Mouse (Mus musculus) embryonic facial prominence, embryonic 11.5 days (tissue): ENCODE results near the gene Selenbp2. TPM values are rescaled to one million over a fixed set of nuclear protein-coding genes. Genes with fewer than 3 reads are reported as not detected.
"Not testable (repeated sequence)": the region's sequence is repeated elsewhere in the genome, so short reads cannot be mapped to it uniquely, and the experiment has no call there.

Experiments used
- ATAC-seq: fragments of 200-750 bp; cut with Nextera tagmentation; replicated peaks from 2 replicates; pipeline ENCODE4 v1.8.0; 2017; ENCODE audit warnings: low read depth; ENCODE audit not compliant: insufficient number of reproducible peaks, low FRiP score, low TSS enrichment
- DNase-seq: peaks from one replicate; pipeline ENCODE4 v3.0.0-alpha.2; 2015; ENCODE audit warnings: low spot score
- H3K27ac ChIP-seq: fragments of 300-500 bp; sonication (generic); replicated peaks from 2 replicates; pipeline ENCODE4 v1.5.1; 2014; ENCODE audit warnings: mild to moderate bottlenecking, low read depth, low read length, control low read depth
- H3K27me3 ChIP-seq: fragments of 300-500 bp; sonication (generic); 2 replicates; pipeline ENCODE4 v1.6.1; 2014; ENCODE audit warnings: mild to moderate bottlenecking, low read length, moderate library complexity, mixed read lengths; ENCODE audit not compliant: control insufficient read depth, insufficient read depth
- H3K36me3 ChIP-seq: fragments of 300-500 bp; sonication (generic); replicated peaks from 2 replicates; pipeline ENCODE4 v1.6.1; 2014; ENCODE audit warnings: low read depth, mild to moderate bottlenecking, low read length, moderate library complexity, mixed read lengths; ENCODE audit not compliant: control insufficient read depth, insufficient read depth
- H3K4me1 ChIP-seq: fragments of 300-500 bp; sonication (generic); 2 replicates; pipeline ENCODE4 v1.6.1; 2014; ENCODE audit warnings: low read length, mixed read lengths; ENCODE audit not compliant: control insufficient read depth, insufficient read depth
- H3K4me2 ChIP-seq: fragments of 300-500 bp; sonication (generic); 2 replicates; pipeline ENCODE4 v1.6.1; 2014; ENCODE audit warnings: low read depth, mild to moderate bottlenecking, control low read depth, low read length, moderate library complexity
- H3K4me3 ChIP-seq: fragments of 300-500 bp; sonication (generic); 2 replicates; pipeline ENCODE4 v1.5.1; 2014; ENCODE audit warnings: low read depth, low read length, control low read depth
- H3K9ac ChIP-seq: fragments of 300-500 bp; sonication (generic); replicated peaks from 2 replicates; pipeline ENCODE4 v1.6.1; 2014; ENCODE audit warnings: mild to moderate bottlenecking, control low read depth, low read length
- H3K9me3 ChIP-seq: fragments of 300-500 bp; sonication (generic); replicated peaks from 2 replicates; pipeline ENCODE4 v1.6.1; 2016; ENCODE audit warnings: mild to moderate bottlenecking, low read length, inconsistent platforms, mixed read lengths; ENCODE audit not compliant: control insufficient read depth
- WGBS: fragments of 180-500 bp; shearing (Covaris S2); extraction: QIAGEN DNeasy Blood & Tissue Kit; methylation state at CpG from one replicate; pipeline ENCODE4 v1.1.7; 2014; 5-methylcytosine and 5-hydroxymethylcytosine counted together
- polyA plus RNA-seq: library from polyadenylated mRNA; unstranded; fragments of >200 nt; fragmentation: Nextera tagmentation; extraction: Ambion mirVana; gene quantifications from 2 replicates; pipeline ENCODE4 v1.2.1, GENCODE M21; 2014

Gene Selenbp2
- not detected in 2 replicates for polyA plus RNA-seq

DNA sequence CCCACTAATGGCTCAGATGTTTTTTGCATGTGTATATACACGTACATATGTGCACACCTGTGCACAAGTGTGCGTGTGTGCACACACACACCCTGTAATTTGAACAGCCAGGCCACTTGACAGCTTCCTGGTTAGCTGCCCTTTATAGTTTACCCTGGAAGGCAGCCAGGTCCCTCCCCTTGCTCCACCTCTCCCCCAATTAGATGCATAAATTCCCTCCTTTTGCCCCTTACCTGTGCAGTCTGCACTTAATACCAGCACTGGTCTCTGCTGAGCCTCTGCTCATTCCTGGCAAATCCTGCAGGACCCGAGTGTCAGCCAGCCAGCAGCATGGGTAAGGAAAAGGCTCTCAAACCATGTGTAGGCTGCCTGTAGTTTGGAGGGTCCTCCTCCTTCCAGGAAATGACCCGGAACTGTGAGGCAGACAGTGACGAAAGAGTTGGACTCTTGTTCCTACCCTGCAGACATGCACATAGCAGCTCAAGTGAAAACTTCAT, at the start of gene Selenbp2:
Selenbp2 (plus strand) TSS at position 228 of the 497 bp plus-strand sequence.
- 60% methylated on average over 5 of the region's 5 CpGs for WGBS

DNA sequence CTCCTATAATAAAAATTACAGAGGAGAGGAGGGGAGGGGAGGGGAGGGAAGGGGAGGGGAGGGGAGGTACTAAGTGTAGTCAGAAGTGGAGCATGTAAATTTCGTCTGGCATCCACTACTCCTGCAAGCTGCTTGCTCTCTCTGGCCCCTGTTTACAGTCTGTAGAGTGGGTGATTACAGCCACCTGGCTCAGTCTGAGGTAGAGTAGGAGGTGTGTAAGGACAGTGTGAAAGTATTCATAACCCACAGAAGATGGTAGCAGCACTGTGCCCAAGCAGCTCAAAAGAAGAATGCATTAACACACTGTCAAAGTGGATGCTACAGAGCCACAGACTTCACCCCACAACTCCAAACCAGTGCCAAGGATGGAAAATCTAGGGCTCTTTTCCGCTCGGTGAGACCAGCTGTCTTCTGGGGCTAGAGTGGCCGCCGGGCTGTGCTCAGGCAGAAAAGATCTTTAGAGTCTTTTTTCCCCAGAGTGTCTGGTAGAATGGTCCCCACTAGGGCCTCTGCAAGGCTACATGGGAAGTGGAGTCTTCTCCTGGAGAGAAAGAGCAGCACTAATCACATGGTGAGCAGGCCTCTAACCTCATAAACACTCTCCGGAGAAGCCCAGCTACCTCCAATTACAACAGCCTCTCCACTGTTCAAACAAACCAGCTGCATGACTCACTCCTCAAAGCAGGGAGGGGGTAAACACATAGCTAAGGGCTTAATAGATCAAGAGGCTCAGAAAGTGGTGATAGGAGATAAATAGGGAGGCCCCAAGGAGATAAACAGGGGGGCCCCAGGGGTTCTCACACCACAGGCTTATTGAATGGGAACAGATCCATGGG, 44.4 kb upstream of the Selenbp2 start:
- H3K27ac ChIP-seq = no peak overlapping the region
- H3K36me3 ChIP-seq = no peaks in the 10 kb centered on the region
- no peaks in the 10 kb centered on the region; the same call in 1 of the 2 replicates for H3K4me1 ChIP-seq
- no peaks in the 10 kb centered on the region for H3K9me3 ChIP-seq
- H3K4me2 ChIP-seq = no peak overlapping the region
- peak; percentile 37; the same call in 1 of the 2 replicates for ATAC-seq
- 50% methylated on average over 6 of the region's 6 CpGs for WGBS
- no peak overlapping the region for H3K9ac ChIP-seq
- DNase-seq = peak; percentile 28
- H3K4me3 ChIP-seq = no peak overlapping the region
- no peaks in the 10 kb centered on the region for H3K27me3 ChIP-seq

More for the DNA sequence above, at the start of gene Selenbp2:
- Histone ChIP-seq H3K27ac (no peak within 1 kb of the TSS), H3K36me3 (no peaks in the 10 kb centered on the region), H3K9ac (no peak within 1 kb of the TSS), H3K4me1 (no peaks in the 10 kb centered on the region), H3K9me3 (no peaks in the 10 kb centered on the region), H3K4me3 (no peak within 1 kb of the TSS), H3K27me3 (no peaks in the 10 kb centered on the region), H3K4me2 (no peak within 1 kb of the TSS)
- no peak for DNase-seq
- ATAC-seq = no peak

DNA sequence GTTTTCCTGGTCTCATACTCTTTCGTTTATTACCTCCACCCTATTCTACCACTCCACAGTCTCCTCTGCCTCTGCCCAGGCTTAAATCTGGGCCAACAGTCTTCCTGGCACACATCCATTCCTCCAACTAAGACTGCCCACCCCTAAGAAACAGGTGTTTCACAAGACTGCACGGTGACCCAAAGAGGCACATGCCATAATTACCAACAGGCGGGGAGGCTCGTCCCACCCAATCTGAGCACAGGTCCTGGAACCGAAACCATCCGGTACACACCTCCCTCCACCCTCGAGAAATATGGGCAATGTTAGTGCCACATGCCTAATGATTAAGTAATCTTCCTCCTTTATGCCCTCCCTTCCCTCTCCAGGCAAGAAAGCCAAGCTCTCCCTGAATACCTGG, 42.9 kb upstream of the Selenbp2 start:
- DNase-seq (no peak), ATAC-seq (no peak)
- no peak overlapping the region for H3K27ac ChIP-seq
- WGBS = 69% methylated on average over 7 of the region's 7 CpGs
- no peaks in the 10 kb centered on the region for H3K9me3 ChIP-seq
- no peak overlapping the region for H3K9ac ChIP-seq
- no peak overlapping the region for H3K4me3 ChIP-seq
- no peak overlapping the region for H3K4me2 ChIP-seq
- no peaks in the 10 kb centered on the region for H3K36me3 ChIP-seq
- H3K27me3 ChIP-seq = no peaks in the 10 kb centered on the region
- H3K4me1 ChIP-seq = no peaks in the 10 kb centered on the region; the same call in 1 of the 2 replicates

DNA sequence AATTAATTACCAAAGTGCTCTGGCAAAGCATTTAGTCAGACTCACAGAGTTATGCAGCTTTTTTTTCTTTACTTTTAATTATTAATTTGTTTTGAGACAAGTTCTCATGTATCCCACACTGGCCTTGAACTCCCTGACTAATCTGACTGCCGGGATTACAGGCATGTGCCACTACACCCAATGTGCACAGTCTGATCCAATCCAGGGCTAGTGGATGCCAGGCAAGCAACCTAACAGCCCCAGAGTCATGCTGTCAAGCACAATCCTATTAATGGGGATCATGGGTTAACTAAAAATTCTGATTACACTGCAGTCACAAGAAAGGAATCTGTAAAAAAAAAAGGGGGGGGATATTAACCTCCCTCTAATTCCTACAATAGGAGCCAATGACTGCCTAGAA, 39.4 kb upstream of the Selenbp2 start:
- H3K36me3 ChIP-seq, H3K27me3 ChIP-seq, H3K9ac ChIP-seq, H3K27ac ChIP-seq, DNase-seq, H3K4me3 ChIP-seq, ATAC-seq, H3K9me3 ChIP-seq, H3K4me1 ChIP-seq, H3K4me2 ChIP-seq: not testable (repeated sequence)
- 50% methylated on average over 1 of the region's 1 CpGs for WGBS

DNA sequence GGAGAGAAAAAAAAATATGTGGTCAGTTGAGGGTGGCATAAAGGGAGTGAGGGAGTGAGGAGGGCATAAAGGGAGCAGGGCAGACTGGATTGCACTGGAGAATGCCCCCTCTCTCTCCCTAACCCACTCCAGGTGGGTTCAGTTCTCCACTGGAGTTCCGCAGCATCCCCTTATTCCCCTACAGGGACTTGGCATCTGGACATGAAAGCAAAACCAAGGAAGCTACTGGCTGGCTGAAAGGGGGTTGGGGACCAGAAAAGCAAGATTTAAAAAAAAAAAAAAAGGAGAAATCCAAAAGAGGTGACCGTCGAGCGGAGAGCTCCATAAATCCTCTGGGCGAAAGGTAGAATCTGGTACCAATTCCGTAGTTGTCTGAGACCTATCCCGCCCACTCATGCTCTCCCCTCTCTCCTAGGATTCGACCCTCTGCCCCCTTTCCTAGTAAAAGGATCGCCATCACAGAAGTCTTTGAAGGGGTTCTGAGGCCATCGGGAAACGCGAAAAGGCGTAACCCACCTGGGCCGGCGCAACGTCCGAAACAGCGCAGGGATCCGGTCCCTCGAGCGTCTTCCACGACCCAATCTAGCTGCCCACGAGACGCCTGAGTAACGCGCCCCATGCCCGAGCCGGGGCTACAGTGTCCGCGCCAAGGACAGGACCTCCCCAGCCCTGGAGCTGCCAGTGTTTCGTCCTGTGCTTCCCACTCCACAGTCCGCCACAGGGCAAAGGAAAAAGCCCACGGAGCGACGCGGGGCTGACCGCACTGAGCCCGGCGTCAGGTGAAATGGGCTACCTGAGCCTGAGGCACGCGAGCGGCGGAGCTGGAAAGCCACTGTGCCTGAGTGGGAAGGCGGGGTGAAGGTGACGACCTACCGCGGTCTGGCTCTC, 35.3 kb upstream of the Selenbp2 start:
- ATAC-seq (peak; percentile 69), DNase-seq (peak; percentile 0)
- H3K9me3 ChIP-seq, H3K27me3 ChIP-seq, H3K27ac ChIP-seq, H3K36me3 ChIP-seq, H3K4me1 ChIP-seq: not testable (repeated sequence)
- 3% methylated on average over 24 of the region's 47 CpGs for WGBS
- peak overlapping the region; percentile 32 for H3K4me3 ChIP-seq
- H3K9ac ChIP-seq = peak overlapping the region; percentile 22; the same call in 1 of the 2 replicates
- H3K4me2 ChIP-seq = peak overlapping the region; percentile 57

DNA sequence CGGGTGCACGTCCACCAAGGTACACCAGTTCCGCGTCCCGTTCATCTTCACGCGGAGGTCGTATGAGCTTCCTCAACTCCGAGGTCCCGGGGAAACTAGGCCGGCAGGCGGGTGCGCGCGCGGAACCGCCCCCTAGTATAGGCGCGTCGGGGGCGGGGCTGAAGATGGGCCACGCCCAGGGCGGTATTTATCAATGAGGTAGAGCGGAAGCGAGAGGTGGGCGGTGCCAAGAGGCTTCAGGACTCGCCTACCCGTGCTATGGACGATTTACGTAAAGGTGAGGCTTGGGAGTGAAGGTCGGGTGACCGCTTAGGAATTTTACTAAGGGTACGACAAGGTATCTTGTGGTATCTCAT, 34.6 kb upstream of the Selenbp2 start, which contains the start of gene Tuft1:
Tuft1 (minus strand) TSS at position 133 of the 356 bp plus-strand sequence.
- not testable (repeated sequence) for H3K27ac ChIP-seq, H3K4me1 ChIP-seq, H3K27me3 ChIP-seq, H3K36me3 ChIP-seq, H3K9me3 ChIP-seq, DNase-seq
- H3K4me2 ChIP-seq = peak within 1 kb of the TSS; percentile 57
- WGBS = 0% methylated on average over 16 of the region's 33 CpGs
- ATAC-seq = peak; percentile 63
- peak within 1 kb of the TSS; percentile 32 for H3K4me3 ChIP-seq
- H3K9ac ChIP-seq = peak within 1 kb of the TSS; percentile 22; the same call in 1 of the 2 replicates

GRCm38 (mm10) chr3:94659142-94659748, 34.1 kb upstream of the Selenbp2 start:
- H3K4me2 ChIP-seq = not testable (repeated sequence)

More at GRCm38 (mm10) chr3:94659142-94659748, 34.1 kb upstream of the Selenbp2 start:
- ATAC-seq = peak; percentile 53
- not testable (repeated sequence) for H3K4me3 ChIP-seq, H3K27ac ChIP-seq, H3K9me3 ChIP-seq, H3K27me3 ChIP-seq, H3K4me1 ChIP-seq, H3K36me3 ChIP-seq, H3K9ac ChIP-seq, DNase-seq
- WGBS = 27% methylated on average over 7 of the region's 10 CpGs
